Mouse (Mus musculus) olfactory bulb, adult 2 months (tissue): ENCODE results near the gene St6galnac3.

Source experiments
- CTCF ChIP-seq: fragments of 200-500 bp; IDR thresholded peaks from 2 replicates; pipeline ENCODE4 v1.5.1; 2012; ENCODE audit warnings: low read depth, mild to moderate bottlenecking, low read length, moderate library complexity; ENCODE audit not compliant: insufficient read depth
- POLR2A ChIP-seq: fragments of 200-500 bp; IDR thresholded peaks from 2 replicates; pipeline ENCODE4 v1.6.1; 2012; ENCODE audit warnings: mild to moderate bottlenecking, low read depth, low read length, moderate library complexity; ENCODE audit not compliant: insufficient read depth

DNA sequence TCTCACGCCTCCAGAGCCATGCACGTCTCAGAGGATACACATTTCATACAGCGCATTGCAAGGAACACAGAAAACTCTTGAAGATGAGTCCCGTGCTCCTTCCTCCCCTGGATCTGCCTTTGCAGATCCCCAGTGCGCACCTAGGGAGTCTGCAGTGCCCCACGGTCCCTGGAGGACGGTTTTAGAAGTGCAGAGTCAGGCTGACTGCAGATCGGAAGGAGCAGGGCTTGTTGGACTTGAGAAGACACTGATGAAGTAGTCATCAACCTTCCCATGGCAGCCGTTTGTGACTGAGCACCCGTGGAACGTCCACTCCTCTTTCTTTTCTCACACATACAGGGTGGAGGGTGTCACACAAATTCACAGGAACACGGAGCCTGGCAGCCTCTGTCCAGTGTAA lies 51.5 kb downstream of the St6galnac3 start:
- TF ChIP-seq CTCF (no peak), POLR2A (no peak)
